In genomic region chr11:47170926-47171625, GRCm38 (mm10) we compare ENCODE assay signal across 19 mouse cellular contexts.
A peak's percentile ranks its signal among the peaks of the same experiment; 100 is the strongest.
DNase-seq lines count a peak whose midpoint lies in the region; ATAC-seq and TF ChIP-seq lines count a peak whose summit lies in the region.
"Had no signal": no experiment of that assay in that cellular context is flagged by ENCODE, and none has a peak within 500 bp of the region (broad histone marks: within the 10 kb centered on the region; RNA-seq: fewer than 3 reads in every experiment).

No protein-coding gene starts in this region.

- H3K36me3 ChIP-seq in spleen, adult 2 months (ENCODE audit: control insufficient read depth, insufficient read depth, low read length), result no peaks in the 10 kb centered on the region
- H3K36me3 ChIP-seq: limb, embryonic 15.5 days; midbrain, embryonic 12.5 days; neural tube, embryonic 12.5 days had no signal

- no peaks in the 10 kb centered on the region for H3K27me3 ChIP-seq in spleen, adult 2 months (ENCODE audit: control insufficient read depth, insufficient read depth, low read length)
- H3K27me3 ChIP-seq: CH12.LX; forebrain, embryonic 13.5 days; limb, embryonic 15.5 days; midbrain, embryonic 12.5 days; neural tube, embryonic 12.5 days had no signal

- intact Hi-C loops in heart, postnatal 14 days (cut with DNase I), result no loop called here

- ATAC-seq in monocyte, adult 5-6 weeks (replicated peaks; ENCODE audit: insufficient number of reproducible peaks, low FRiP score, low TSS enrichment, poor library complexity, severe bottlenecking), result no peak
- ATAC-seq: forebrain, embryonic 13.5 days had no signal

- WGBS in spleen, adult 2 months, result 50% methylated on average over 6 of the region's 6 CpGs

- H3K4me3 ChIP-seq in spleen, adult 2 months (ENCODE audit: extremely low read depth, insufficient read depth, insufficient read length), result no peak overlapping the region
- H3K4me3 ChIP-seq: erythroblast, embryonic 14.5 days; forebrain, embryonic 13.5 days; limb, embryonic 15.5 days; midbrain, embryonic 12.5 days; neural tube, embryonic 12.5 days had no signal

- H3K4me1 ChIP-seq in spleen, adult 2 months (ENCODE audit: control insufficient read depth, insufficient read depth, insufficient read length), result no peaks in the 10 kb centered on the region
- H3K4me1 ChIP-seq: forebrain, embryonic 13.5 days; limb, embryonic 15.5 days; midbrain, embryonic 12.5 days; neural tube, embryonic 12.5 days had no signal

- peak; percentile 88 for DNase-seq in heart, adult 11 months
- DNase-seq in heart, postnatal 14 days, result no peak
- DNase-seq in kidney, postnatal 14 days, result peak; percentile 12
- no peak for DNase-seq in kidney, postnatal 25 days
- DNase-seq in spleen, adult 2 months (ENCODE audit: low read depth in 1 of 2, low spot score in 2 of 2), result no peak
- no peak for DNase-seq in spleen, postnatal 14 days (ENCODE audit: low spot score in 2 of 2)
- DNase-seq: cerebellum, adult 8-10 months; gastrocnemius, postnatal 14 days; heart, postnatal 10 days; kidney, postnatal 10 days; thymus, postnatal 36 days had no signal

- TF ChIP-seq CTCF in spleen, adult 2 months (IDR thresholded peaks at IDR 0.05; ENCODE audit: extremely low read depth, insufficient read depth, insufficient read length, insufficient replicate concordance), result no peak

- no peak for TF ChIP-seq POLR2A in spleen, adult 2 months (IDR thresholded peaks at IDR 0.05; ENCODE audit: low read depth, low read length)

- peak overlapping the region; percentile 29; the same call in 1 of the 2 replicates for H3K27ac ChIP-seq in spleen, adult 2 months (ENCODE audit: insufficient read depth, low read length)
- H3K27ac ChIP-seq: forebrain, embryonic 13.5 days; hindbrain, embryonic 14.5 days; limb, embryonic 15.5 days; midbrain, embryonic 12.5 days; neural tube, embryonic 12.5 days had no signal

Comparison
In these comparisons a context has a peak if more than half of its experiments do, and no peak if none do; other contexts are left out.
1. DNase-seq: peak in heart, adult 11 months (single experiment) and kidney, postnatal 14 days (single experiment); none in heart, postnatal 14 days (0 of 2), kidney, postnatal 25 days (0 of 2), spleen, adult 2 months (0 of 2) and spleen, postnatal 14 days (0 of 2).